Mouse (Mus musculus) ovary, adult 18-20 months (tissue): Measurements from ENCODE around the gene Dnaaf5.
A peak's percentile ranks its signal among the peaks of the same experiment; 100 is the strongest.

Source experiments
- DNase-seq: peaks from one replicate; pipeline ENCODE4 v3.0.0; 2022; ENCODE audit warnings: low spot score, mixed read lengths

The Dnaaf5 gene

GRCm38 (mm10) chr5:139141326-139141725 is 8.7 kb upstream of the Dnaaf5 start:
- DNase-seq: no peak

GRCm38 (mm10) chr5:139143890-139144289 is 6.1 kb upstream of the Dnaaf5 start:
- DNase-seq: no peak

GRCm38 (mm10) chr5:139145726-139146125 is 4.3 kb upstream of the Dnaaf5 start:
- no peak for DNase-seq

GRCm38 (mm10) chr5:139146476-139147075 is 3.4 kb upstream of the Dnaaf5 start:
- DNase-seq: no peak

GRCm38 (mm10) chr5:139147178-139148078 is 2.6 kb upstream of the Dnaaf5 start:
- no peak for DNase-seq

GRCm38 (mm10) chr5:139149006-139149672 is 884 bp upstream of the Dnaaf5 start:
- DNase-seq: no peak

GRCm38 (mm10) chr5:139150603-139151031 is 594 bp downstream of the Dnaaf5 start:
- no peak for DNase-seq

GRCm38 (mm10) chr5:139160899-139161298 is 10.9 kb downstream of the Dnaaf5 start:
- DNase-seq: no peak

GRCm38 (mm10) chr5:139161632-139162031 is 11.6 kb downstream of the Dnaaf5 start:
- no peak for DNase-seq

- DNase-seq: no peak
Measured at GRCm38 (mm10) chr5:139166781-139167361, 16.8 kb downstream of the Dnaaf5 start.

- DNase-seq: no peak
Measured at GRCm38 (mm10) chr5:139167548-139167947, 17.5 kb downstream of the Dnaaf5 start.

GRCm38 (mm10) chr5:139171929-139172328 is 21.9 kb downstream of the Dnaaf5 start:
- no peak for DNase-seq

- no peak for DNase-seq
Measured at GRCm38 (mm10) chr5:139174141-139174540, 24.1 kb downstream of the Dnaaf5 start.

GRCm38 (mm10) chr5:139174556-139175547 is 24.8 kb downstream of the Dnaaf5 start:
- no peak for DNase-seq

GRCm38 (mm10) chr5:139178895-139179631 is 29.0 kb downstream of the Dnaaf5 start:
- peak; percentile 16 for DNase-seq

GRCm38 (mm10) chr5:139183131-139183530 is 33.1 kb downstream of the Dnaaf5 start:
- DNase-seq: no peak

- DNase-seq: no peak
Measured at GRCm38 (mm10) chr5:139183601-139184000, 33.6 kb downstream of the Dnaaf5 start.

GRCm38 (mm10) chr5:139184897-139185296 is 34.9 kb downstream of the Dnaaf5 start:
- DNase-seq: no peak

- DNase-seq: no peak
Measured at GRCm38 (mm10) chr5:139189726-139190125, 39.7 kb downstream of the Dnaaf5 start.

- DNase-seq: no peak
Measured at GRCm38 (mm10) chr5:139190958-139191357, 40.9 kb downstream of the Dnaaf5 start.
